Mouse (Mus musculus): ENCODE measurements around the gene Plek2.

Gene Plek2

GRCm38 (mm10) chr12:78910684-78911461 is 4.1 kb upstream of the Plek2 start:
- DNase-seq: no peak

GRCm38 (mm10) chr12:78908081-78908605 is 1.4 kb upstream of the Plek2 start:
- no peak for DNase-seq

GRCm38 (mm10) chr12:78904499-78904898 is 2.3 kb downstream of the Plek2 start:
- no peak for DNase-seq

- DNase-seq: no peak
These were observed 3.5 kb downstream of the Plek2 start for GRCm38 (mm10) chr12:78903313-78903712.

DNA sequence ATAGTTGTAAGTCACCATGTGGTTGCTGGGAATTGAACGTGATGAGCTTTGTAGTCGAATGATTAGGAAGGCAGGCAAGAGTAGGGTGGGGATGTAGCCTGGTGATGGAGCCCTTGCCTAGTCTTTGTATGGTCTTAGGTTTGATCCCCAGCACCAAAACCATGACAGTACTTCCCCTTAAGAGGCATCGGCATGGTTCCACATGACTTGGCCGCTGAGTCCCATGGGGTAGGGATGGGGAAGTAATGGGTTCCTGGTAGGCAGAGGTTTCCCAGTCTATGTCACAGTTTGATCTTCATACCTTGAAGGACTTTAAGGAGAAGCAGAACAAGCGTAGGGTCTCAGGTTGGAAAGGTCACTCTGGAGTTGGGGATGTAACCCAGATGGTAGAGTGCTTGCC is 5.3 kb downstream of the Plek2 start:
- DNase-seq: no peak

DNA sequence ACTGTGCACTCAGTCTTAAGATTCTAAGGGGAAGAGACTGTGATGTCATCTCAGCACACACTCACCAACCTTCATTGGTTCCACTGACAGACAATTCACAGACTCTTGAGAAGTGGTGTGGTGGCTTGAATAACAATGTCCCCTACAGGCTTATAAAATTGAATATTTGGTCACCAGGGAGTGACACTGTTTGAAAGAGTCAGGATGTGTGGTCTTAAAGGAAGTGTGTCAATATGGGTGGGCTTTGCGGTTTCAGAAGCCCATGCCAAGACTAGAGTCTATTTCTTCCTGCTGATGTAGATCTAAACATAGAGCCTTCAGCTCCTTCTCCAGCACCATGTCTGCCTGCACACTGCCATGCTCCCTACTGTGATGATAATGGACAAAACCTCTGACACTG is 8.9 kb downstream of the Plek2 start:
- no peak for DNase-seq

GRCm38 (mm10) chr12:78891149-78891548 is 15.6 kb downstream of the Plek2 start:
- no peak for DNase-seq

- no peak for DNase-seq
These were observed 16.7 kb downstream of the Plek2 start for GRCm38 (mm10) chr12:78890062-78890461.

- DNase-seq: no peak
These were observed 32.2 kb downstream of the Plek2 start for GRCm38 (mm10) chr12:78874581-78874980.

DNA sequence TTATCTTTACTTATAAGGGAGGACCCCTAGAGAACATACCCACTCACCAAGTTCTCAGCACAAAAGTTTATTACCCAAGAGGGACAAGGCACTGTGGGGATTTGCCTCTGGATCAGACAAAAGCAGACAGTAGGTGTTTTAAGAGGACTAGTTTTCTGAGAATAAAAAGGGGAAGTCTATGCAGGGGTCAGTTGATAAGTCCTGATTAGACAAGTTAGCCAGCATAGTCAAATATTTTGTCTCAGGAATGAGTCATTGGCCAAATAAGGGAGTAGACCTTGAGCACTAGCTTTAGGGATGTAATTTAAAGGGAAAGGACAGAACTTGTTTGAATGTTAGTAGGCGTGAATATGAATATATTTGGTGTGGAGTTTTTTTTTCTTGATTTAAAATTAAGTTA is 38.6 kb downstream of the Plek2 start:
- DNase-seq: no peak

DNA sequence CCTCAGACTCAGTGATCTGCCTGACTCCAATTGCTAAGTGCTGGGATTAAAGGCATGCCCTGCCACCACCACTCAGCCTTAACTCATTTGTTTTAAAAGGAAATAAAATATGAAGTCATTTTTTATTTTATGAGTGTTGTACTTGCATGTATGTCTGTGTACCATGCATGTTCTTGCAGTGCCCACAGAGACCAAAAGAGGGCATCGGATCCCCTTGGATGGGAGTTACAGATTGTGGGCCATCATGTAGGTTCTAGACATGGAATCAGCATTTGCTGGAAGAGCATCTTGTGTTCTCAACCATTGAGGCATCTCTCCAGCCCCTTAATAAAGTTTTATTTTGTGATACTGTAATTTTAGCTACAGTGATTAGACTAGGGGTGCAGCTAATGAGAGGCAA is 41.3 kb downstream of the Plek2 start:
- DNase-seq: peak; percentile 35

DNA sequence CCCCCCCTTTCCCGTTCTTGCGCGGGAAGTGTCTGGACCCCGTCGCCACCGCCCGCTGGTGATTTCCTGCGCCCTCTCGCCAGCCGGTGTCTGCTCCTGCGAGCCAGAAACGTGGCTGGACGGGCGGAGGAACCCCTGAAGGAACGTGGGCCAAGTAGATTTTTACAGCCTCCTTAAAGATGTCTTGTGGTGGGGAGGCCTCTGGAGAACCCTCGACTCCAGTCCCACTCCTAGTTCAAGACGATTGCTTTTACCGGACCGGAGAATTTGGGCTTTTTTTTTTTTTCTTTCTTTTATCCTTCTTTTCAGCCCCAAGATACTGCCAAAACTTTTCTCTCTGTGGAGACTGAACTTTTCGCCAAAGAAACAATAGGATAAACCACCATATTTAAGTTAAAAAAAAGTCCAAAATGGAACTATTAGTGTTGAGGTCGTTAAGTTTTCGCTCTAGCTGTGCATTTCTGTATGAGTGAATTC is 44.5 kb downstream of the Plek2 start:
- DNase-seq: no peak

DNA sequence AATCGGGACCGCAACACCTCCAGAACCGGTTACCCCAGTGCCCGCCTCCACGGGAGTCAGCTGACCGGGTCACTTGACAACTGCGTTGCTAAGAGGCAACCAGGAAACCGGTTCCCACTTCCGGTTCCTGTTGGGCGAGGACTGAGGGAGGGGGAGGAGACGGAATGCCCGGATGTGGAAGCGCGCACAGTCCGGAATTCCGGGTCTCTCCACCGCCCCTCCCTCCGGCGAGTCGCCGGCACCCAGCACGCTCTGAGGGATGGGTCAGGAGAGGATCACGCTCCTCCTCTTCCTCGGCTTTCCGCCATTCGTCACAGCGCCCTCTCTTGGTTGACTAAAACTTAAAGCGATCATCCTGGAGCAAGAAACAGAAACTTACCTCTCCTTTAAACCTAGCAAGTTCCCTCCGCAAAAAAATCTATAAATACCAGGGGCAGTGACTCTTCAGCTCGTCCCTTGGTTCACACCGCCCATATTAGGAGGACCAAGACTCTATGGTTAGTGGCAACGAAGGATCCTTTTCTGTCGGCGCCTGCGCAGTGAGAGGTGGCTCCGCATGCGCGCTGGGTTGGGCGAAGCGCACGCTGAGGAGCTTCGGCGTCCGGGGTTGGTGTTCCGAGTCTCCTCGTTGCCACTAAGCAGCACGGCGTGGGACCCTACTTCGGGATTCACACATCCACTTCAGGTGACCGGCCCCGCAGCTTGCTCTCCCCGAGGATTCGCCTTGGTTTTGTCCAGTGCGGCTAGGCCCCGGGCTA is 45.1 kb downstream of the Plek2 start, which contains the start of the genes Atp6v1d and Eif2s1:
Atp6v1d (minus strand) TSS at position 143 of the 758 bp plus-strand sequence.
Eif2s1 (plus strand) TSS at position 324 of the 758 bp plus-strand sequence.
- peak; percentile 100 for DNase-seq

GRCm38 (mm10) chr12:78860921-78861495 is 45.8 kb downstream of the Plek2 start:
- DNase-seq: no peak

DNA sequence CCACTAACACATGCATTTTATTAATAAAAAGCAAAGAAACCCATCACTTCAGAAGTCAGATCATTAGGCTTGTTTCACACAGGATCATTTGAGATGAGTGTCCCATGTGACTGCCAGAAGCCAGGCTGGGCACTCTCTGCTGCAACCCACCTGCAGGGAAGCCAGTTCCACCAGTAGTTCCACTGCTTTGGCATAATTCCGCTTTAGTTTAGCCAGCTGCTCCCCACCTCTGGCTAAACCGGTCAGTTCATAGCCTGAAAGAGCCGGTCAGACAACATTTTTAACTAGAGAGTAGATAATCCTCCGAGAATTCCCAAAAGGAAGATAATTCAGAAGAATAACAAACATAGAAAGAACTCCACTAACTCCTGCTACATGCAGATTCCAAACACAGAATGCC is 58.5 kb downstream of the Plek2 start:
- no peak for DNase-seq

DNA sequence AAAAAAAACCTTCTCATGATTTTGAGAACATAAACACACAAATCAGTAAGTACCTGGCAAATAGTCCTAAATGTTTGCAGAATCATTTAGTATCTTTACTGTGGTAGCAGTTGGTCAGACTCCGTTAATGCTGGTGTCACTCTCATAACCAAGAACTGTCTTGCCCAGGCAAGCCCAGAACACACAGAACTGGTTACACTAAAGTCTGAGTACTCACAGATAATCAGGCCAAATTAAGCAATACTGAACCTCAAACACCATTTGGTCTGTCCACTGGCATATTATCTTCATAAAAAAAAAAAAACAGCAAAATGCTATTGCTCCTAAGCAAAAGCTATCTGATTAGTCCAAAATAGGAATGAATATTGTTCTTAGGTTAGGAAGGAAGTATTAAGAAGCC is 64.3 kb downstream of the Plek2 start:
- no peak for DNase-seq

DNA sequence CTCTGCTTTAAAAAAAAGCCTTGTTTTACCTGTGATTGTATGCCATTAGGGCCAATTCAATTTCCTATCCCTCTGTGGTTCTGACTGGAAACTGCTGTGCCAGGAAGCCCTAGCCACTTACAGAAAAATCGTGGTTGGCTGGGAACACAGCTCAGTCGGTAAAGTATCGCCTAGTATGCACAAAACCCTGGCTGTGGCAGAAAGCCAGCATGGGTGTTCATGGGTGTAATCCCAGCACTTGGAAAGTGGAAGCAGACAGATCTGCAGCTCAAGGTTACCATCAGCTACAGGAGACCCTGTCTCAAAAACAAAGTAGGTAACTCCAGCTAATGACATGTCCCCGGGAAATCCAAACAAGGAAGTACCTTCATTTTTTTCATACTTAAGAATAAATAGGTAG is 66.9 kb downstream of the Plek2 start:
- DNase-seq: no peak
